Mouse (Mus musculus): ENCODE measurements around the gene Dio3. TPM values are rescaled to one million over a fixed set of nuclear protein-coding genes. Genes with fewer than 3 reads are reported as not detected.

The Dio3 gene
- polyA plus RNA-seq, 1 experiment = 2.7 TPM

- no peak overlapping the region for H3K27ac ChIP-seq (ENCODE audit: insufficient read depth, low read length)
- no peak overlapping the region for H3K4me3 ChIP-seq (ENCODE audit: insufficient read depth, low read length)
- TF ChIP-seq CTCF (IDR thresholded peaks at IDR 0.05; ENCODE audit: borderline replicate concordance, insufficient read depth, low read length) (no peak), POLR2A (IDR thresholded peaks at IDR 0.05; ENCODE audit: low read depth, low read length) (no peak)
- 0 out of 2 replicates have a peak, but pooled peaks cover 3% of the 10 kb centered on the region for H3K4me1 ChIP-seq (ENCODE audit: control insufficient read depth, insufficient read depth, low read length)
These were observed 16.0 kb downstream of the Dio3 start for GRCm38 (mm10) chr12:110294891-110295290.

DNA sequence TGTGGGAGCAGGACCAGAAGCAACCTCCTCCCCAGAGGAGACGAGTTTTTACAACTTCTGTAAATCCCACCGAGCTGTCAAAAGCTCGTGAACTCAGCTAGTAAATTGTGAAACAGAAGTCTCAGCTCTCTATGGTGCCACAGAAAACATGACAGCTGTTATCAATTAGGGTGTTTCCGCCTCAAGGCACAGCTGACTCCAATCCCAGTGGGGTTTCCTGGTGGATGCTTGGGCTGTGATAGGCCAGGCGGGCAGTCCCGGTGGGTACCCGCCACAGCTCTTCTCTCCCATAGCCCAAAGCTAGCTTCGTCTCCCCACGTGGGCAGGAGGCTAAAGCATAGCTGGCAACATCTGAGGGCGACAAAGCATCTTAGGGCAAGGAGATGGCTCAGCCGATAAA is 19.8 kb downstream of the Dio3 start:
- Histone ChIP-seq H3K27ac (ENCODE audit: insufficient read depth, low read length) (no peak overlapping the region), H3K4me1 (ENCODE audit: control insufficient read depth, insufficient read depth, low read length) (0 out of 2 replicates have a peak, but pooled peaks cover 3% of the 10 kb centered on the region), H3K4me3 (ENCODE audit: insufficient read depth, low read length) (no peak overlapping the region)
- TF ChIP-seq POLR2A (IDR thresholded peaks at IDR 0.05; ENCODE audit: low read depth, low read length) (no peak), CTCF (IDR thresholded peaks at IDR 0.05; ENCODE audit: borderline replicate concordance, insufficient read depth, low read length) (no peak)

GRCm38 (mm10) chr12:110319696-110320095 is 40.8 kb downstream of the Dio3 start:
- Histone ChIP-seq H3K4me1 (ENCODE audit: control insufficient read depth, insufficient read depth, low read length) (no peaks in the 10 kb centered on the region), H3K4me3 (ENCODE audit: insufficient read depth, low read length) (no peak overlapping the region), H3K27ac (ENCODE audit: insufficient read depth, low read length) (no peak overlapping the region)
- TF ChIP-seq POLR2A (IDR thresholded peaks at IDR 0.05; ENCODE audit: low read depth, low read length) (no peak), CTCF (IDR thresholded peaks at IDR 0.05; ENCODE audit: borderline replicate concordance, insufficient read depth, low read length) (no peak)

Other genes with a start within 250 kb of the Dio3 start
- 165 and 171 TPM in 2 replicates for gene Ppp2r5c, start 168.1 kb downstream of the Dio3 start, polyA plus RNA-seq (2011; ENCODE audit: insufficient read length, low read depth, missing spikeins)

Measured in embryonic fibroblast, embryonic 13.5 days (primary cell).